9 mouse cellular contexts compared by ENCODE assay signal in the genomic region with DNA sequence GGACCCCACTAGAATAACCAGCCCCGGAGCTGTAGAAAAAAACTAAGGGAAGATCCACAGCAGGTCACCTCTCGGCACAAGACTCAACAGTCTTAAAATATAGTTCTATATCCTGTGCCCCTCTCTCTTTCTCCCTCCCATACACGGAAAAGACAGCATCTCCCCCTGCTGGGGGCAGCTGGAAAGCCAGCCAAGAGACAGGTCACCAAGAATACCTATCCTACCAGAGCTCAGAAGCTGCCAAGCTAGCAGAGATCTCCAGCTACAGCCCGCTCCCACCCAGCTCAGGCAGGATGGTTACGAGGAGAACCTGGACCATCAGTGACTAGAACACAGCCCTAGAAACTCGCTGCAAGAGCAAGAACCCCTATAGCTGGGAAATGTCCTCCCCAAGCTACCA. TPM values are rescaled to one million over a fixed set of nuclear protein-coding genes. Genes with fewer than 3 reads are reported as not detected.
DNase-seq lines count a peak whose midpoint lies in the region; ATAC-seq lines count a peak whose summit lies in the region.
"Had no signal": no experiment of that assay in that cellular context is flagged by ENCODE, and none has a peak within 500 bp of the region (broad histone marks: within the 10 kb centered on the region; RNA-seq: fewer than 3 reads in every experiment).

No protein-coding gene starts in this region.

- ATAC-seq in heart, embryonic 13.5 days (ENCODE audit: extremely low read depth, insufficient number of reproducible peaks, low FRiP score, low TSS enrichment) = no peak
- no peak for ATAC-seq in hindbrain, embryonic 11.5 days (ENCODE audit: low FRiP score)

- no peaks in the 10 kb centered on the region for H3K9me3 ChIP-seq in heart, embryonic 13.5 days
- H3K9me3 ChIP-seq in hindbrain, embryonic 11.5 days (ENCODE audit: control insufficient read depth, low read length) = no peaks in the 10 kb centered on the region
- H3K9me3 ChIP-seq: lung, embryonic 15.5 days had no signal

- peak overlapping the region; percentile 34; the same call in 1 of the 2 replicates for H3K9ac ChIP-seq in heart, embryonic 13.5 days
- no peak overlapping the region for H3K9ac ChIP-seq in hindbrain, embryonic 11.5 days (ENCODE audit: low read depth, low read length)
- H3K9ac ChIP-seq: lung, embryonic 15.5 days had no signal

- H3K4me2 ChIP-seq in heart, embryonic 13.5 days = peak overlapping the region; percentile 0; the same call in 1 of the 2 replicates
- no peak overlapping the region for H3K4me2 ChIP-seq in hindbrain, embryonic 11.5 days (replicated peaks; ENCODE audit: low read depth, low read length)
- H3K4me2 ChIP-seq: lung, embryonic 15.5 days had no signal

- no peak overlapping the region; the same call in 1 of the 2 replicates for H3K4me3 ChIP-seq in heart, embryonic 13.5 days
- H3K4me3 ChIP-seq in hindbrain, embryonic 11.5 days (ENCODE audit: low read depth, low read length) = no peak overlapping the region
- H3K4me3 ChIP-seq: lung, embryonic 15.5 days had no signal

- H3K4me1 ChIP-seq in heart, embryonic 13.5 days = peaks cover 97% of the 10 kb centered on the region
- H3K4me1 ChIP-seq in hindbrain, embryonic 11.5 days (replicated peaks; ENCODE audit: control insufficient read depth, insufficient read depth, low read length) = peaks cover 40% of the 10 kb centered on the region

- H3K36me3 ChIP-seq in heart, embryonic 13.5 days = peaks cover 26% of the 10 kb centered on the region
- H3K36me3 ChIP-seq in hindbrain, embryonic 11.5 days (ENCODE audit: control insufficient read depth, insufficient read depth, low read length) = no peaks in the 10 kb centered on the region; the same call in 1 of the 2 replicates
- H3K36me3 ChIP-seq: lung, embryonic 15.5 days had no signal

- no peak for DNase-seq in heart, adult 8-10 months (ENCODE audit: low spot score)
- DNase-seq in B cell, adult 2 months = peak; percentile 79 to 81
- DNase-seq in ZHBTc4 (ENCODE audit: low read depth, low spot score) = peak; percentile 73
- peak; percentile 80 for DNase-seq in hindbrain, embryonic 11.5 days (ENCODE audit: low spot score)
- peak; percentile 70 to 77 for DNase-seq in lung, postnatal 4 days
- peak; percentile 88 for DNase-seq in thymus, postnatal 0 days (ENCODE audit: low spot score)
- DNase-seq in left cerebral cortex, adult 9 months (ENCODE audit: low spot score in 2 of 2) = no peak

- H3K27ac ChIP-seq in heart, embryonic 13.5 days (replicated peaks) = no peak overlapping the region
- H3K27ac ChIP-seq in hindbrain, embryonic 11.5 days (ENCODE audit: low read depth, low read length) = 0 out of 2 replicates have a peak overlapping the region, but pooled peaks have one; percentile 20
- H3K27ac ChIP-seq: lung, embryonic 15.5 days had no signal

- 25% methylated on average over 6 of the region's 6 CpGs for WGBS in heart, embryonic 13.5 days
- WGBS in hindbrain, embryonic 11.5 days = 43% methylated on average over 6 of the region's 6 CpGs

- no peaks in the 10 kb centered on the region for H3K27me3 ChIP-seq in heart, embryonic 13.5 days (replicated peaks)
- no peaks in the 10 kb centered on the region for H3K27me3 ChIP-seq in hindbrain, embryonic 11.5 days (ENCODE audit: control insufficient read depth, insufficient read depth, low read length)
- H3K27me3 ChIP-seq: lung, embryonic 15.5 days had no signal

RNA-seq across cellular contexts. Expression of a gene that starts 6.8 kb away (rescaled TPM):
- 82.9 and 89.4 TPM in 2 replicates for polyA plus RNA-seq in heart, embryonic 13.5 days (2015; fragmentation: Nextera tagmentation; extraction: Ambion mirVana)
- total RNA-seq in heart, adult 8-10 months (2022) = 100 to 1,000 TPM; 114 to 136 (median 121) TPM
- 32.2 and 36.6 TPM in 2 replicates for polyA plus RNA-seq in hindbrain, embryonic 11.5 days (2014; fragmentation: Nextera tagmentation; extraction: Ambion mirVana)
- 19.9 and 24.8 TPM in 2 replicates for polyA plus RNA-seq in thymus, postnatal 0 days (2015; fragmentation: Nextera tagmentation; extraction: Ambion mirVana)

RNA-seq across cellular contexts. Expression of a gene that starts 25.5 kb away (rescaled TPM):
- polyA plus RNA-seq in heart, embryonic 13.5 days (2015; fragmentation: Nextera tagmentation; extraction: Ambion mirVana) = 12.3 and 13.5 TPM in 2 replicates
- under 1 TPM; 0.12 to 0.23 (median 0.18) TPM for total RNA-seq in heart, adult 8-10 months (2022)
- polyA plus RNA-seq in hindbrain, embryonic 11.5 days (2014; fragmentation: Nextera tagmentation; extraction: Ambion mirVana) = 13.2 and 14.0 TPM in 2 replicates
- 8.6 and 11.4 TPM in 2 replicates for polyA plus RNA-seq in thymus, postnatal 0 days (2015; fragmentation: Nextera tagmentation; extraction: Ambion mirVana)

RNA-seq across cellular contexts. Expression of a gene that starts 33.7 kb away (rescaled TPM):
- polyA plus RNA-seq in heart, embryonic 13.5 days (2015; fragmentation: Nextera tagmentation; extraction: Ambion mirVana) = 25.6 and 29.3 TPM in 2 replicates
- total RNA-seq in heart, adult 8-10 months (2022) = 10 to 100 TPM; 52.2 to 60.3 (median 58.6) TPM
- 28.8 and 31.9 TPM in 2 replicates for polyA plus RNA-seq in hindbrain, embryonic 11.5 days (2014; fragmentation: Nextera tagmentation; extraction: Ambion mirVana)
- polyA plus RNA-seq in thymus, postnatal 0 days (2015; fragmentation: Nextera tagmentation; extraction: Ambion mirVana) = 16.1 and 16.2 TPM in 2 replicates

RNA-seq across cellular contexts. Expression of a gene that starts 38.1 kb away (rescaled TPM):
- polyA plus RNA-seq in heart, embryonic 13.5 days (2015; fragmentation: Nextera tagmentation; extraction: Ambion mirVana) = 80.7 and 97.0 TPM in 2 replicates
- 10 to 100 TPM; 45.4 to 51.9 (median 48.8) TPM for total RNA-seq in heart, adult 8-10 months (2022)
- polyA plus RNA-seq in hindbrain, embryonic 11.5 days (2014; fragmentation: Nextera tagmentation; extraction: Ambion mirVana) = 76.0 and 80.1 TPM in 2 replicates
- polyA plus RNA-seq in thymus, postnatal 0 days (2015; fragmentation: Nextera tagmentation; extraction: Ambion mirVana) = 140 and 164 TPM in 2 replicates

RNA-seq across cellular contexts. Expression of a gene that starts 45.4 kb away (rescaled TPM):
- polyA plus RNA-seq in heart, embryonic 13.5 days (2015; fragmentation: Nextera tagmentation; extraction: Ambion mirVana) = 0.09 TPM in 1 of 2 replicates, not detected in the other
- 1 to 10 TPM; 1.3 to 1.6 (median 1.5) TPM for total RNA-seq in heart, adult 8-10 months (2022)
- 0.06 and 0.08 TPM in 2 replicates for polyA plus RNA-seq in hindbrain, embryonic 11.5 days (2014; fragmentation: Nextera tagmentation; extraction: Ambion mirVana)
- polyA plus RNA-seq in thymus, postnatal 0 days (2015; fragmentation: Nextera tagmentation; extraction: Ambion mirVana) = 0.07 TPM in 1 of 2 replicates, not detected in the other

Comparison
In these comparisons a context has a peak if more than half of its experiments do, and no peak if none do; other contexts are left out.
1. DNase-seq: peak in B cell, adult 2 months (2 of 2), ZHBTc4 (single experiment), hindbrain, embryonic 11.5 days (single experiment), lung, postnatal 4 days (2 of 2) and thymus, postnatal 0 days (single experiment); none in heart, adult 8-10 months (single experiment) and left cerebral cortex, adult 9 months (0 of 2).